Mouse (Mus musculus) frontal cortex, postnatal 36 days (tissue): ENCODE measurements at regions not wholly inside any gene's neighbourhood (a gene's known extent, or its start where the extent isn't known, plus 50 kb on each side); places are given as distances from the start of the nearest gene placed in this dataset.

ENCODE experiments used
- DNase-seq, 2 experiments: peaks; one replicate each; pipeline ENCODE4 v3.0.0; 2022; ENCODE audit warnings: low spot score in 2 of 2

DNA sequence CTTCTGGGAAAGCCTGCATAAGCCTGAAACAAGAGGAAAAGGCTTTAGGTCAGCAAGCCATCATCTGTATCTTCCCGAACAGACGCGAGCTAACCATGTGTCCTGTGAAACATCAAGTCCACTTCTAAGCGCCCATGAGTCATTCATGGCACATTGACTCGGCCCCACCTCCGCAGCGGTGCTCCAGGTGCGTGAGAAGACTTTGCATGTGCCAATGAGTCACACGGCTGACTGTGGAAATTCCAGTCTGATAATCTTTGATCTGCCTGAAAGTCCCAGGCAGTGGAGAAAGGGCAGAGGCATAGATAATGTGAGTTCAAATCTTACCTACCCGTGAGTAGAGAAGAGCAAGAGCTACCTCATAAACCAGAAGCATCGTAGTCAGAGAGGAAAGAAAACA, 137.8 kb downstream of the Pfkfb3 start:
- no peak for DNase-seq

DNA sequence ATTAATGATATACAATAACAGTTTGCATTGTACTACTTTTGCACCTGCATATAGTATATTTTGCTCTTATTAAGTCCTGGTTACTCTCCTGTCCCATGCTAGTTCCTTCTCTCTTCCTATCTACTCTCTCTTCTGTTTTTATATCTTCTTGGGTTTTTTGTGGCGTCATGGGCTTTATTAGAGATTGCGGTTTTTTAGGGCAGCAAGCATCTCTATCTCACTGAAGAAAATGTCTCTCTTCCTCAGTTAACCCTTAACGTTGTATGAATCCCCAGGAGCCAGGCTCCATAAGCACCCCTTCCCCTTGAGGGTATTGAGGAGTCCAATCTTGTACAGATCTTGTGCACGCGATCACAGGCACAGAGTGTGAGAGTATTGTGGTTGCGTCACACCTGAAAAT, 141.4 kb downstream of the Pfkfb3 start:
- DNase-seq: no peak

DNA sequence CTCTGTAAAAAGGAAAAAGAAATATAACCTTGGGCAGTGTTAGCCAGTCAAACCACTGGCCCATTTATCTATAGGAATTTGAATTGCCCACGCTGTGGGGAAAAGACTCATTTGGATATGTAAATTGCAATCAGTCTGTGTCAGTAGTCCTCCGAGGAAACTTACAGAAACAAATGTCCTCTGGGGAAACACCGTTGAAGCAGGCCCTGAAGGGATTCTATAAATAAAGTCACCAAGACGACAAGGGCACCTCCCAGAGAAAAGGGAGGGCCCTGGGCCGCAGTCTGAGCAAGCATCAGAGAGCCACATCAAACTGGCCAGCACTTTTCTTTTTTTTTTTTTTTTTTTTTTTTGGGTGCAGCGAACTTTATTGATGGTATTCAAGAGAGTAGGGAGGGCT, 145.4 kb downstream of the Pfkfb3 start:
- DNase-seq: no peak

DNA sequence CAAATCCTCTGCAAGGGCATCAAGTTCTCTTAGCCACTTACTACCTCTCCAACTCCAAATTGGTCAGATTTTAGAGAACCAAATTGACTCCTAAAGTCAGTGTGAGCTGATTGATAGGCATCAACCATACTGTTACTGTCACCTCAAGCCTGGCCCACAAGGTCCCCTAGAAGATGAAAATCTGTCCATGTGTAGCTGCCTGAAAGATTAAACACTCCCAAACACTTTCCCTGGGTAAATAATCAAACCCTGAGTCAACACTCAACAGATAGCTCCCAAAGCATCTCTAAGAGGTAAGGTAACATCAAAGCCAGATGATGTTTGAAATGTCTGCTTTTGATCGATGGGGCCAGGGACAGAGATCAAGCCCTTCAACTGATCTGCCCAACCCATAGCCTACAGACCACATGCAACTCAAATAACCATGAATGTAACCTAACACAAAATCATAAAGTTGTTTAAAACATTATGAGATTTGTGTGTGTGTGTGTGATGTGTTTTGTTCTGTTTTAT, 147.7 kb downstream of the Pfkfb3 start:
- DNase-seq: no peak

DNA sequence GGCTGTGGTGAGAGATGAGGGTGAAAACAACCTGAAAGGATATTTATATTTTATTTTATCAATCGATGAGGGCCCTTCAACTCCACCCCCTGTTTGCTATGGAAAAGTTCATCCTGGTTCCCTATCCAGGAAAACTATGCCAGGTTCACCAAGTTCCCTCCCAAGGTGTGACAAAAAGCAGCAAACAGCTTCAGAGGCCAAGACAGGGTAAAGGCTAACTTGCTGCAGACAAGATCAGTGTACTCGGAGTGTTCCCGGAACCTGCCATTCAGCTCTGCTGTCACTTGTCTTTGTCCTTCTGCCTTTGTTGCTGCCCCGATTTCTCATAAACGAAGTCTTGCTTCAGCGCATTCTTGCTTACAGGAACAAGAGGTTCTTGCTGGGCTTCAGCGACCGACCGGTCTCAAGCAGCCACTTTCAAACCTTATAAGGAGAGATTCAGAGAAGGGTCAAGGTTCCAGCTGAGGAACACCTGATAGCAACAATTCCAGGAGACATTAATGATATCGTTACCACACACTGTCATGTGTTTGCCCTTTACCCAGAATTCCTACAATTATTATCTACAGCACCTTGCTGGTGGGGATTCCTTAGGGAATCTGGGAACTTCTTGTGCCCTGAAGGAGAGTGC, 151.5 kb downstream of the Pfkfb3 start:
- DNase-seq: no peak

DNA sequence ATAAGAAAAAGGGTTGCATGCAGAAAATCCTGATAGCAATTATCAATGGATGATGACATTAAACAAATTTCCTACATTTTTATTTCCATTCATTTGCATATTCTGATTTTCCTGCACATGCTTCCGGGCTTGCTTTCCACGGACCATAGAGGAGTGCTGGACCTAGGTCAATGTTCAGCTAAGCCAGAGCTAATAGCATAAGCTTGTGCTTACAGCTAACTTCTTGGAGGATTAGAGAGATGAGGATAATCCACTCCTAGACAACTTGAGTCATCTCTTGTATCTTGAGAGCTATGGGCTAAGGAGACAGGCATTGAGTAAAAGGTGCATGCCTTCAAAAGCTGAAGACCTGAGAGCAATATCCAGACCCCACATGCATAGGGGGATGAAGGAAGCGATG, 154.5 kb downstream of the Pfkfb3 start:
- no peak for DNase-seq

DNA sequence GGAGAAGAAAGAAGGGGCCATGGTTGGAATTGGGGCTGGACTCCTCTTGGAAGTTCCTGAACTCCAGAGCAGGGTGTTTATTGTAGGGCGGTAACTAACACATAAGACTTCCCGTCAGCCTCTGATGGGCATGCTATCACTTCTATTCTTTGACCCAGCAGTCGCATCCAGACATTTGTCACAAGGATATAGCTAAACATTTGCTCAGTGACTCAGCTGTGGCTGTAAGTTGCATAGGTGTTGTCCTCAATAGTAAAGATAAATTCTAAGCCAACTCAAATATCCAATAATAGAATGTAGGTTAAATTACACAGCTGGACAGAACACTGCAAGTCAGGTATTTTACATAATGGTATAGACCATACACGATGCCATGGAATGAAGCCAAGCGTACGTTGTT, 154.9 kb downstream of the Pfkfb3 start:
- no peak for DNase-seq

DNA sequence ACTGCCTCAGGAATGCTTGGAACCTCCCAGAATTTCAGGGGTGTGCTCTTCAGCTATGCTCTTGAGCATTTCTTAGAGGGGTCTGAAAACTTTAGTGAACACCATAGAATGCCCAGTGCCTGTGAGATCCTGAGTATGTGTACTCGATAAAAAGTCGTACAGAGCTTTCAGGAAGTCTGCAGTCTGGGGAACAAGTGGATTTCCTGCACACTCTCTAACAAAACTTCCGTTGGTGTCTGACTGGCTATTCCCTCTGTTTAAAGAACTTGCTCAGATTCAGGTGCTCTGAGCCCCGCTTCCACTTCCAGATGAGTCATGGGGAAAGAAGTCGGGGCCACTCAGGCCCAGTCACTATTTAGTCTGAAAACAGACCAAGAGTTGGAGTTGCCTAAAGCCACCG, 155.5 kb downstream of the Pfkfb3 start:
- no peak for DNase-seq

DNA sequence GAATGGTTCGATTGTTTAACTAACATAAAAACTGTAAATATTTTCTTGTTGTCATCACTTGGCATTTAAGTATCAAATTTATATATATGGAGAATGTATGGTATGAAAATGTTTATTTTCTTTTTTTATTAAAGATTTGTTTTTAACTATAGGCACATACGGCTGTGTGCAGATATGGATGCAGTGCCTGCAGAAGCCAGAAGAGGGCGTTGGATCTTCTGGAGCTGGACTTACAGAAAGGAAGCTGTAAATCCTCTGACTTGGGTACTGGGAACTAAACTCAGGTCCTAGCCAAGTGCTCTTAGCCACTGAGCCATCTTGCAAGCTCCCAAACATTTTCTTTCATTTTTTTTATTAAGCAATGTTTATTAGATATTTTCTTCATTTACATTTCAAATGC, 157.0 kb downstream of the Pfkfb3 start:
- DNase-seq: no peak

DNA sequence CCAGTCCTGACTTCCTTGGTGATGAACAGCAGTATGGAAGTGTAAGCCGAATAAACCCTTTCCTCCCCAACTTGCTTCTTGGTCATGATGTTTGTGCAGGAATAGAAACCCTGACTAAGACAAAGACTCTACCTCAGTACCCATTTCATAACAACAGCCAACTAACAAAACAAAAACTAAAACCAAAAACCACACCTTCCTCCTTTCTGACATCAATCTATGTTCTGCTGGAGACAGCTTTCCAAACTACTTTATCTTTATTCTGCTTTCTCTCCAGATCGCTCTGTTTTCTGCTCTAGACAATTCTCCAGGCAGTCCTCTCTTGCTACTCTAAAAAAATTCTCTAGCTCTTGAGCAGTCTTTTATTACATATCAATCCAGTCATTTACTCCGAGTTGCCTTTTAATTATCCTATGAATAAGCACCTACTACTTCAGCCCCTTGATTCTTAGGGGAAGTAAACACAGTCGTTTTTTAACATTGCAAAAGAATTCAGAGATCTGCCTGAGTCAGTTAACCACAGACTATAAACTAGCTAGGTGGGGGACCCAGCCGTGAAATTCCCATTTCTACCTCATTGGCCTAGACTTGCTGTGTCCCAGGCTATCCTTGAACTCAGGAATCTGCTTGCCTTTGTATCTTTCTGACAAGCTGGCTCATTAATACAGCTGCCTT, 159.1 kb downstream of the Pfkfb3 start:
- DNase-seq: no peak

DNA sequence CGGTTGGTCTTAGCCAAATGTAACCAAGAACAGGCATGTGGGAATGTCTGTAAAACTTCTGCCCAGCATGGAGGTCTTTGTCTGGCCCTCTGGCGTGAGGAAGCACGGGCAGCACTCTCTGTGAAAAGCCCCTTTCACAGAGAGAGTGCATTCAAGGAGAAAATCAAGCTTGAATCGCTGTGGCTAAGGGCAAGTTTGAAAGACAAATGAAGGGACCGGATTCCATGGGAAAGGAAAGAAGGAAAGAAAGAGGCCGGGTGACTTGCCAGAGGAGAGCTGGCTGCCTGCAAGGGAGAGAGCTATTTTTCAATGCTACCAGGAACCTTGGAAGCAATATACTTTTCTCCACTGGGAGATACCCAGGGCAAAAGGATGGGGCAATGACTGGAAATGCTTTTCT, 162.2 kb downstream of the Pfkfb3 start:
- peak; percentile 6 to 10 for DNase-seq

DNA sequence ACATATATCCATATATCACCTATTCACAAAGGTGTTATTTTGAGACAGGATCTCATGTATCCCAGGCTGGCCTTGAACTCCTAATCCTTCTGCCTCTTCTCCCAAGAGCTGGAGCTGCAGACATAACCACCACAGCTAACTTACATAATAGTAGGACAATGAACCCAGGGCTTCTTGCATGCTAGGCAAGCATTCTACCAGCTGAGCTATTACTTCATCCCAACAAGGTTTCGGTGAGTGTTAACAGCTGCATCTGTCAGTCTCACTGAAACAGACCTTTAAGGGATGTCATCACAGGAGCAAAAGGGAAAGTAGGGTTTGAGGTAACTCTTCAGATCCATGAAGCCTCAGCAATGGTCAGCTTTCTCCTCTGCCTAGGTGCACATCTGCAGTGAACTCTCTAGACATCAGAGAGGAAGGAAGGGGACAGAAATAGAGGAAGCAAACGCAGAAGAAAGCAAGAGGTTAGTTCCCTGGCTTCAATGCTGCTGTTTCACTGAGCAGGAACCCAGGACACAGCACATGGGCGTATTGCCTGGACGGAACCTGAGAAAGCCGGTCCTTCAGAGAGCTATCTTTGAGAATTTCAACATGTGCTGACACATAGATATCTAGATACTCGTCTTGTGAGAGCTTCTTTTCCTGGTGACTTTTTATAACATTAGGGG, 163.1 kb downstream of the Pfkfb3 start:
- DNase-seq: no peak

DNA sequence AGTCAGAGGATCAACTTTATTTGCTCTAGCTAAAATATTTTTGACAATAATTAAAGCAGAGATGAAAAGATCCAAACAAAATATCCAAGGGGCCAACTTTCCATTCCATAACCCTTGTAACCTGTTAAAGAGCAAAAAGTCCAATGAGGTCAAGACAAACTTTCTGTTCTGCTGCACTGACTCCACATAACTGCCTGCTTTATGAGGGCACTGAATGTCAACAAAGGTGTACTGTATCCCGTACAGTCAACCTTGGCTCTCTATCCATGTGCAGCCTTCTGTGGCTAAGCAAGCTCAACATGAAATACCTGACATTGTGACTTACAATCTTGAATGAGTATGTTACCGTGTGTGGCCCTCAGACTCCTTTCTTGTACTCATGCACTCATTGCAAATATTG, 166.3 kb downstream of the Pfkfb3 start:
- no peak for DNase-seq

DNA sequence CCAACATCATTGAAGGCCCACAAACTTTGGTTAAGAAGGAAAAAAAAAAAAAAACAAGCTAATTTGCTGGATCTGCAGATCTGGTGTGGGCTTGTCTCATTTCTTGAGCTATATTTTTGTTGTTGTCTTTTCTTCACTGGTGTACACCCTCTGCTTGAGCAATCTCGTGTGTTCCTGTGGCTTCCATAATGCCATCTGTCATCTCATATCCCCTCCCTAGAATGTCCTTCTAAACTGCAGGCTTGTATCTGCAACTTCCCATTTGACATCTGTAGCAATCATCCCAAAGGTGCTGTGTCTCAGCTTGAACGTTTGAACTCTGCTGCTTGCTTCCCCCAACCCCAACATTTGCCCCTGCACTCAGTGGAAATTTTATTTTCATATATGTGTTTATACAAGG, 170.1 kb downstream of the Pfkfb3 start:
- DNase-seq: no peak

DNA sequence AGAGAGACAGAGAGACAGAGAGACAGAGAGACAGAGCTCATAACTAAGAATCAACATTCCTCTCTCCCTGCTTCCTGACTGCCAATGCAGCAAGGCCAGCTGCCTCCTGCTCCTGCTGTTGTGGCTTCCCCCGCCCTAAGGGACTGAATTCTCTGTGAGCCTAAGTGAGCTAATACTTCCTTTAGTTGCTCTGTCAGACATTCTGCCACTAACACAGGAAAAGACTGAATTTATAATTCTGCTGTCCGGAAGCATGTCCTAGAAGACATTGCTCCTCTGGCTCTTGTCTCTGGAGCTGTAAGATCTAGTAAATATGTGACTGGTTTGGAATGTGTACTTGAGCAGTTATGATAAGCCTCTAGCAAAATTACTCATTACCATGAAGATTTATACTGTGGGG, 176.7 kb downstream of the Pfkfb3 start:
- DNase-seq: no peak

DNA sequence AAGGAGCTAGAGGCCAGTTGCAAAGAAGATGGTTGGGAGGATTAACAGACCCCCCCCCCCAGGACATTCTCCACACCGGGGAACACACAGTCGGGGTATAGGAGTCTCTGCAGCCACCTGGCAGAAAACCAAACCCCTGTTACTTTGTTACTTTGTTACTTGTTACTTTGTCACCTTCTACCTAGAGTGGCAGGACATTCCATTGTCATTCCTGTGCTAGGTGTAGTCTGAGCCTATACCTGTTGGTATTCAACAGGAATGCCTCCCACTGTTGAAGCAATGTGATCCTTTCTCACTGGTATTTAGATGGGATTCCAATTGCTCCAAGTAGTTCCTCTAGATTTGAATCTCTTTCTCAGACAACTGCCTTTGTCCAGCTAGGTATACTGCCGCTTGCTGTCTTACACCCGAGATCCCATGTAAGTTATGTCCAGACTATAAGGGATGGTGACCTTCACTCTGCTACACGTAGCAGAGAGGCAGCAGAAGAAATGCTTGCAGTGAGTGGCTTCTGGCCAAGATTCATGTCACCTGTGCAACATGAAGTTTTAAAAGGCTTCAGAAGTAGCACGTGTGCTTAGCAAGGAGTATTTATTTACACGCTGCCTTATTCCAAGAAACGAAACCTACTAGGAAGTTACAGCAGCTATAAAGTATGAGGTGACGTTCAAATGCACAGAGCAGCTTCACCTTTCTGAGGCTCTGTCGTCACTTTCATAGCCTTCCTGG, 178.0 kb downstream of the Pfkfb3 start:
- no peak for DNase-seq

DNA sequence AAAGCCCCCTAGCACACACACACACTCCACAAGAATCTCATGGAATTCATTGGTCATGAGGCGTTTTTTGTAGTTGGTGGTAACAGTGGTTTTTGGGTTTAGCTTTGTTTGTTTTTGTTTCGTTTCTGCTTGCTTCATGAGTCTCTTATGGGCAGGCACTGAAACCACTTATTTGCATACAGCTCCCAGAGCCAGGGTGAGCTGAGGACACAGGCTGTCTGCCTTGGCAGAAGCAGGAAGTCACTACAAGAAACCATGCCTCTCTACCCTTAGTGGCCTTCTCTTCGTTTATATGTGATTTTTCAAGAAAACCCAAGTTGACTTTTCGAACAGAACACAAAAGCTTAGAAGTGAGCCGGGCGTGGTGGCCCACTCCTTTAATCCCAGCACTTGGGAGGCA, 178.8 kb downstream of the Pfkfb3 start:
- no peak for DNase-seq

DNA sequence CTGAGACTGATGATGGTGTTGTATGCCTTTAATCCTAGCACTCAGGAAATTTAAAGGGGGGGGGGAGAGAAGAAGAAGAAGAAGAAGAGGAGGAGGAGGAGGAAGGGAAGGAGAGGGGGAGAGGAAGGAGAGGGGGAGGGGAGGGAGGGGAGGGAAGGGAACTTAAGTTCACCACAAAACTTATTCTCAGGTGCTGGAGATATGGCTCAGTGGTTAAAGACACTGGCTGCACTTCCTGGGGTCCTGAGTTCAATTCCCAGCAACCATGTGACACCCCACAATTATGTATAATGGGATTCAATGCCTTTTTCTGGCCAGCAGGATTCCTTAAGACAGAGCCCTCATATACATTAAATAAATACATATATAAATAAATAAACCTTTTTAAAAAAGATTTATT, 183.6 kb downstream of the Pfkfb3 start:
- no peak for DNase-seq

DNA sequence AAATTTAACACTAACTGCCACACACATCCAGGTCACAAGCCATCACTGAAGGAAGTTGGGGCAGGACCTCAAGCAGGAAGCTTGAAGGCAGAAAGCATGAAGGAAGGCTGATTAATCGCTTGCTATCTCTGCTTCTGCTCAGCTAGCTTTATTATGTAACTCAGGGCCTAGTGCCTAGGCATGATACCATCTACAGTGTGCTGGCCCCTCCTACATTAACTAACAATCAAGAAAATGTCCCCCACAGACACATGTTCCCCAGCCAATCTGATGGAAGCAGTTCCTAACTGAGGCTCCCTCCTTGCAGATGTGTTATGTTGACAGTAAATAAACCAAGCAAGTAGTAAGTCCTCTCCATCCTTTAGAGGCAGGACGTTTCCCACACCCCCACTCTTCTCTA, 186.6 kb downstream of the Pfkfb3 start:
- DNase-seq: no peak

DNA sequence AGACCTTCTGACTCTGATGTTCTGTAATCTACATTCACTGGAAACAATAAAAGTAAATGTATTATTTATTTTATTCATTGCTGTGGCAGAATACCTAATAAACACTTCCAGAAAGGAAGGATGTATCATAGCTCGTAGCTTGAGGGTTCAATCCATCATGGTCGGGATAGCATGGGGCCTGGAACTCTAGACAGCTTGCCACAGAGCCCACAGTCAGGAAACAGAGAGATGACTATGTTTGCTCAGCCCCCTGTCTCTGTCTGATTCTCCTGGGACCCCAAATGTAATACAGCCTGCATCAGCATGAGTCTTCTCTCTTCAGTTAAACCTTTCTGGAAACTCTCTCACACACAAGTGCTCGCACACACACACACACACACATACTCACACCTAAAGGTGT, 188.1 kb downstream of the Pfkfb3 start:
- no peak for DNase-seq

DNA sequence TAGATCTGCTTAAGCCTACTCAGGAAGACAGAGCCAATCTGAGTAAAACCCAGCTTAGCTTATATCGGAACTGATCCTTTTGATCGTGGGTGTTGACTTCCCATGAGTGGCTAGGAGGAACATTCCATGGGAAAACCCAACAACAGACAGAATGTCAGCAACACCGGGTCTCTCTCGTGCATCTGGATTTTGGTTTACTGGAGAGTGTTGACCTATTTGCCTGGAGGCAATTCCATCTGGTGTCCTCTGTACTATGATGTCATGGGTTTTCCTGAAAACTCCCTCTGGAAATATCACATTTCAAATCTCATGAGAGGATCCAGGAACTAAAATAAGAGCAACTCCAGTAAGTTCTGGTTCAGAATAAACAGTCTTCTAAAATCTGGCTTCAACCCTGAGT, 188.5 kb downstream of the Pfkfb3 start:
- no peak for DNase-seq

DNA sequence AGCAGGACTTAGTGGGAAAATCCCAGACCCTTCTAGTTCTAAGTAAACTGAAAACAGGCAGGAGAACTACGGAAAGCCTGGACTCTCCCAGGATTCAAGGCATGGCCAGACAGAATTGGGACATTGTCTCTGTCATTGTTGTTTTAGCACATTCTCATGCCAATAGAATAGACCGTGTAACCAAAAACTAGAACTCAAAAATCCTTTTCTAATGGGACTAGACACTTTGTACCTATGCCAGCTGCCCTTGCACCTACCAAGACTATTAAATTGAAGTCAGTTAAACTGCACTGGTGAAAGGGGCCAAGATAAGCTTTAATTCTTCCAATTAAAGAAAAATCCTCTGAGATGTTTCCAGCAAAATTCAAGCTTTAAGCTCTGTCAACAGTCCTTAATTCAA, 189.8 kb downstream of the Pfkfb3 start:
- no peak for DNase-seq

DNA sequence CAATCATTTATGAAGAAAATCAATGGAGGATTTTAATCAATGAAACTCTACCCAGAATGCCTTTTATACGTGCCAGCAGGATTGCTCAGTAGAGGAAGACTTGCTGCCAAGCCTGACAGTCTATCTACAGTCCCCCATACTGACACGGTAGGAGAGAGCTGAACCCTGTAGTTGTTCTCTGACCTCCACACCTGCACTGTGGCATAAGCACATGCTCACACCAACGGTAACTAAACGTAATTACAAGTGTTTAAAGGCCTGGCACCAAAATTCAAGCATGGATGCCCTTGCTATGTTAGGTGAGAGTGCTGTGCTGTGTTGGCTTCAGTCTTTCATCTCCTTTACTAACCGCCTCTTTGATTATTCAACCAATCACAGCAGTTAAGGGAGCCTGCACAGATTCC, 190.8 kb downstream of the Pfkfb3 start:
- no peak for DNase-seq
